Mouse (Mus musculus) left cerebral cortex, adult 11 months (tissue): ENCODE measurements at regions not wholly inside any gene's neighbourhood (a gene's known extent, or its start where the extent isn't known, plus 50 kb on each side); places are given as distances from the start of the nearest gene placed in this dataset.

Source experiments
- DNase-seq: peaks from one replicate; pipeline ENCODE4 v3.0.0; 2022; ENCODE audit warnings: low spot score

- no peak for DNase-seq
Measured at GRCm38 (mm10) chr14:76789376-76789775, 232.7 kb upstream of the Serp2 start.

DNA sequence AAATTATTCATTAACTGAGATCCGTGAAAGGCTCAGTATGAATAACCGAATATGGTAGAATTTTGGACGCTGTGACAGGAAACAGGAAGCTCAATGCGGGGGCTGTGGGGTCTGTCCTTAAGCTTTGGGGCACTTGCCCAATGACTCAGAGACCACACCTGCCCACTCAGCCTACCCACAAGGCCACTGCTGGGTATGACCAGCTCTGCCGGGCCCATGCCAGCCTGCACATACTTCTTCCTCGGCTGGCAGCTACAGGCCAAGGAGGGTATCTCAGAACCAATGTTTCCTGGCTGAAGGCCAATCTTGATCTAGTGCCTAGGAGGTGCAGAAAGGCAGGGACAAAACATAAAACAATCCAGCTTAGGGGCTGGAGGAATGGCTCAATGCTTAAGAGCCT is 230.9 kb upstream of the Serp2 start:
- no peak for DNase-seq

DNA sequence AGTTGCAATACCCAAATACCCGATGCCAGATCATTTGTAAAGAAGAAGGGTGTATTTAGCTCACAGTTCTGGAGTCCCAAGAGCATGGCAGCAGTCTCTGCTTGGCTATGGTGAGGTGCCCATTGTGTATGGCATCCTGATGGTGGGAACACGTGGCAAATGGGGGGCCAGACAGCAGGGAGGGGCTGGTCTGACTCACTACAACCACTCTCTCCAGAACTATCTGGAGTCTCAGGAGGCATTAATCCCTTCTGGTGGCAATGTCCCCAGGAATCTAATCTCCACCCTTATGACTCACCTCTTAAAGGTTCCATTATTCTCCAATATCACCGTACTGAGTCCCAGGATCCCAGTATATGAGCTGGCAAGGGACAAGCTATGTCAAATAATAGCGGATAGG is 229.5 kb upstream of the Serp2 start:
- no peak for DNase-seq

- DNase-seq, result no peak
Measured at GRCm38 (mm10) chr14:76781524-76781880, 224.8 kb upstream of the Serp2 start.

- no peak for DNase-seq
Measured at GRCm38 (mm10) chr14:76780572-76781523, 224.2 kb upstream of the Serp2 start.

GRCm38 (mm10) chr14:76778541-76779399 is 222.1 kb upstream of the Serp2 start:
- DNase-seq, result peak; percentile 70

GRCm38 (mm10) chr14:76775387-76775924 is 218.8 kb upstream of the Serp2 start:
- DNase-seq, result no peak

DNA sequence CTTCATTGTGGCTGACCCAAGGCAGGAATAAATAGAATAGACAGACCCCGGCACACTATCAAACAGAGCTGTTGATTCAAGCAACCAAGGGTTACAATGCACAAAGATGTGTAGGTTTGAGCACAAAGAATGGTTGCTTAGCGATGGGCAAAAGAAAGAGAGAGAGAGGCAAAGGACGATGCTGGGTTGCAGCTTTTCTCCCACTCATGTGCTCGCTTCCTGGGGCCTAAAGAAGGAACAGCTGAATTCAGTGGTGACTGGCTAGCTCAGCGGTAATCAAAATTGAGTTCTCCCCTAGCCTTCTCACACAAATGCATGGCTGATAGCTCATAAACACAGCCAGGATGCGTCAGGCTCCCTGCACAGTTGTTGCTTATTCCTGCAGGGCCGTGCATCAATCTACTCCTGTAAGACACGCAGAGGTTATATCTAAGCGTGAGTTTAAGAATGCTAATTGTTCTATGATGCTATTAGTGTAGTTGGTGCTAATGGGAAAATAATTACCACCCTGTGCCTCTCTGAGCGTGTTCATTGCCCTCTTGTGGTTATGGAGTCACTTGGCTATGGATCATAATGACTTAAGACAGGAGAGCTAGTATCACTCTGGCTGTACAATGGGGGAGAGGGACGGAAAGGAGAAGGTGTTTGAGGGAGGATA is 216.2 kb upstream of the Serp2 start:
- DNase-seq, result no peak

- DNase-seq, result no peak
Measured at GRCm38 (mm10) chr14:76770106-76770505, 213.4 kb upstream of the Serp2 start.

GRCm38 (mm10) chr14:76767301-76767700 is 210.6 kb upstream of the Serp2 start:
- no peak for DNase-seq

DNA sequence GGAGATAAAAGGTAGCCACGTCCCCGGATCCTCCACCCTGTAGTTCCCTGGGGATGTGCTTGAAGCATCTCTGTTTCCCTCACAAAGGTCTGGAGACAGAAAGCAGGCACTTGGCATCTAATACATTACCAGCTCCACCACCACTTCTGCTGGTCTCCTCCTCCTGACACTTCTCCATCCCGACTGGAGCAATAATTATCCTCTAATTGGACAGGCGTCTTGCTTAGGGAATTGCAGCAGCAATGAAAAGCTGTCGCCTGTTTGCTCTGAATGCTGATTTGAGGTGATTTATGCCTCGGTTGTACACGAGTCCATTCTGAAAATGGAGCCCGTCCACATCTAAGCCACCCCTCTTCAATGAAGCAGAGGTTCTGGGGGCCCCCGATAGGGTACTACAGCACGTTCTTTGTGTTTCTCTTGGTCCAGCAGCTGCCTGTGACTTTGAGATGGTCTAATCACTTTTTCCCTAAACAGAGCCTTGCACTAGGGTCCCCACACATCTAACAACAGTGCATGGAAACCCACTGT is 209.6 kb upstream of the Serp2 start:
- no peak for DNase-seq

- DNase-seq, result no peak
Measured at GRCm38 (mm10) chr14:76765094-76765504, 208.4 kb upstream of the Serp2 start.

- peak; percentile 77 for DNase-seq
Measured at GRCm38 (mm10) chr14:76764390-76764796, 207.7 kb upstream of the Serp2 start.

DNA sequence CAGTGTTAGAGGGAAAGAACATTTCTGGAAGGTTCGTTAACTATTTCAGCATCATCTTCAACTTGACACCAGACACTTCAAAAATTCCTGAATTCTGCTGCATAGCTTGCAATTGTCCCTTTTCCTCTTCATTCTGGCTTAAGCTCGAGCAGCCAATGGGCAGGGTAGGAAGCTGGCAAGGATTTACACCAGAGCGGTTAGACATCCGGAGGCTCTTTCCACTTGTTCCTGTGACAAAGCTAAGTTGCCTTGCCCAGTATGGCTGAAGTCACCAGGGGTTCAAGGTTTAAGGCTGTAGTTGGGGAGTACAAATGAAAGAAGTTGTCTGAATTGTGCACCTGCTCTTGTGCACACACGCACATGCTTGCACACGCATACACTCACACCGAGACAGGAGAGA is 206.8 kb upstream of the Serp2 start:
- DNase-seq, result no peak

GRCm38 (mm10) chr14:76762777-76763176 is 206.1 kb upstream of the Serp2 start:
- no peak for DNase-seq

GRCm38 (mm10) chr14:76761691-76762090 is 205.0 kb upstream of the Serp2 start:
- no peak for DNase-seq

DNA sequence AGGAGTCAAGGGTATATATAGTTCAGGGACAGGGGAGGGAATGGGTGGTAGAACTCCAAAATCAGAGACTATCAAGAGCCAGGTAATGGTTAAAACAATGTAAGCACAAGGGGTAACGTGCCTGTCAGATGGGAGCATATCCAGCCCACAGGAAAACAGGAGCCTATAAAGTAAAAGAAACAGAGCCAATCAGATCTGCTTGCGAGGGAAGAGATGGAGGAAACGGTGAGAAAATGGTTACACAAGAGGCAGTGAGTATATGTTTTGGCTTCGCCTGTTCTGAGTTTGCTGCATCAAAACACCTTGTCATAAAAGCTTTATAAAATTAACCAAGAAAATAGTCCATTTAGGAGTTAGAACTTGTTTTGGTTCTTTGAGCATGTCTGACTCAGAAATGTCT is 204.6 kb upstream of the Serp2 start:
- DNase-seq, result no peak

GRCm38 (mm10) chr14:76760509-76761023 is 203.9 kb upstream of the Serp2 start:
- DNase-seq, result peak; percentile 86

DNA sequence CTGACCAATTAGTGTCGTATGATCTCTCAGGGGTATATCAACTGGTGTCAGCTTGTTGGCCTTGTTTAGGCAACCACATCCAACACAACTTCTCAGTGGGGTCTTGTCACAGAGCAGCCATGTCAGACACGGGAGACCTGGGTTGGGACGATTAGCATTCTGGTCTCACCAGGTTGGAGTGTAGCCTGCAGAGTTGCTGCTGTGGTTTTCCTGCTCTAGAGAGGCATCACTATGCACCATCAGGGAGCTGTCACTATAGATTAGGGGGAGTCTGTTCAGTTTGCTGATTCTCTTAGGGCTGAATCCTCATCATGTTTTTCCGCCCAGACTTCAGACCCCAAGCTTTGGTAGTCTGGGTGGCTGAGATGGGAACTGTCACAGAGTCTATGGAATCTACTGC is 202.7 kb upstream of the Serp2 start:
- DNase-seq, result no peak

DNA sequence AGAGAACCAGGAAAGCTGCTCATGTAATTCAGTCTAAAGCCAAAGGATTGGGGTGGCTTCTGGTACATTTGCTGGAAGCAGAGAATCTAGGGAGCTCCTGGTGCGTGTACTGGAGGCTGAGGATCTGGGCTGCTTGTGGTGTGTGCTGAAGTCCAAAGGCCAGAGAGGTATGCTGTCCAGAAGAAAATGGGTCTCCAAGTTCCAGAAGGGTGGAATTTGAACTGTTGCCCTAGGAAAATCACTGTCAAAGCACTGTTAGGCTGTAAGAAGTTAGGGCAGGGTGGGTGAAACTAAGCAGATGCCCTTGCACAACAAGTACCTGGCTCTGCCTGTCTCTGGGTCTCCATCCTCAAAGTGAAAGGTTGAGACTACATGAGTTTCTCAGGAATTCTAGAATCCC is 201.9 kb upstream of the Serp2 start:
- DNase-seq, result no peak

GRCm38 (mm10) chr14:76755591-76756376 is 199.1 kb upstream of the Serp2 start:
- DNase-seq, result no peak
